Mouse (Mus musculus) CH12.LX (cell line): ENCODE measurements around the gene D17H6S53E. TPM values are rescaled to one million over a fixed set of nuclear protein-coding genes. Genes with fewer than 3 reads are reported as not detected.

ENCODE experiments used
- DNase-seq: peaks from one replicate; pipeline ENCODE4 v3.0.0-alpha.2; 2013; ENCODE audit errors: extremely low read depth
- H3K27ac ChIP-seq: 2 replicates; pipeline ENCODE4 v1.5.1; 2012; ENCODE audit warnings: low read depth, mild to moderate bottlenecking, control low read depth, moderate library complexity; ENCODE audit not compliant: insufficient read depth
- H3K27me3 ChIP-seq: replicated peaks from 2 replicates; pipeline ENCODE3; 2012; ENCODE audit warnings: inconsistent platforms
- H3K36me3 ChIP-seq, 2 experiments: replicated peaks in 1 of 2; 2 replicates each; pipeline versions ENCODE3 to v1.6.1; 2012; ENCODE audit warnings: inconsistent platforms in 1 of 2, low read length in 1 of 2, mild to moderate bottlenecking in 1 of 2, mixed read lengths in 1 of 2, moderate library complexity in 1 of 2; ENCODE audit not compliant: control insufficient read depth in 1 of 2, insufficient read depth in 1 of 2
- H3K4me1 ChIP-seq, 2 experiments: 2 replicates each; pipeline ENCODE4 v1.6.1; 2012; ENCODE audit warnings: inconsistent platforms in 1 of 2, moderate library complexity in 1 of 2; ENCODE audit not compliant: insufficient read depth in 2 of 2, control insufficient read depth in 1 of 2
- H3K4me2 ChIP-seq: 2 replicates; pipeline ENCODE4 v1.6.1; 2012; ENCODE audit warnings: low read depth, mild to moderate bottlenecking, control low read depth; ENCODE audit not compliant: poor library complexity, insufficient read depth, severe bottlenecking
- H3K4me3 ChIP-seq, 3 experiments: fragments of 150-350 bp in 1 of 3; sonication (generic) in 1 of 3; replicated peaks in 1 of 3; 2 replicates each; pipeline versions ENCODE3 to v1.5.1; 2011 to 2012; ENCODE audit warnings: low read depth in 2 of 3, low read length in 2 of 3, mild to moderate bottlenecking in 2 of 3, moderate library complexity in 2 of 3, control low read depth in 1 of 3, improper control_type of control experiment in 1 of 3, inconsistent platforms in 1 of 3, mixed read lengths in 1 of 3; ENCODE audit not compliant: poor library complexity in 1 of 3
- H3K79me2 ChIP-seq: replicated peaks from 2 replicates; pipeline ENCODE4 v1.6.1; 2012; ENCODE audit warnings: mild to moderate bottlenecking, moderate library complexity; ENCODE audit not compliant: control insufficient read depth, poor library complexity, insufficient read depth, severe bottlenecking; ENCODE audit errors: extremely low read depth
- H3K9ac ChIP-seq: 2 replicates; pipeline ENCODE4 v1.6.1; 2012; ENCODE audit warnings: low read depth, mild to moderate bottlenecking, control low read depth, moderate library complexity; ENCODE audit not compliant: insufficient read depth
- H3K9me3 ChIP-seq: replicated peaks from 2 replicates; pipeline ENCODE3; 2012; ENCODE audit warnings: low read length, inconsistent platforms, mixed read lengths
- BHLHE40 ChIP-seq: IDR thresholded peaks from 2 replicates; pipeline ENCODE4 v1.6.1; 2011; ENCODE audit warnings: mild to moderate bottlenecking, low read depth, low read length, improper control_type of control experiment
- CHD2 ChIP-seq: IDR thresholded peaks from 2 replicates; pipeline ENCODE4 v1.6.1; 2011; ENCODE audit warnings: low read length, improper control_type of control experiment
- ETS1 ChIP-seq: conservative IDR thresholded peaks from 2 replicates; pipeline ENCODE4 v1.6.1; 2012; ENCODE audit warnings: low read depth, mild to moderate bottlenecking, inconsistent platforms, low read length, improper control_type of control experiment, moderate library complexity
- GABPA ChIP-seq: IDR thresholded peaks from 2 replicates; pipeline ENCODE4 v1.6.1; 2012; ENCODE audit warnings: low read depth, low read length, improper control_type of control experiment, inconsistent platforms; ENCODE audit not compliant: insufficient replicate concordance
- JUN ChIP-seq: IDR thresholded peaks from 2 replicates; pipeline ENCODE4 v1.6.1; 2011; ENCODE audit warnings: low read depth, mild to moderate bottlenecking, low read length, improper control_type of control experiment, moderate library complexity; ENCODE audit not compliant: insufficient read depth
- JUND ChIP-seq: conservative IDR thresholded peaks from 2 replicates; pipeline ENCODE4 v1.6.1; 2011; ENCODE audit warnings: low read depth, low read length, improper control_type of control experiment
- KAT2A ChIP-seq: IDR thresholded peaks from 2 replicates; pipeline ENCODE4 v1.6.1; 2012; ENCODE audit warnings: low read length, improper control_type of control experiment, inconsistent platforms; ENCODE audit not compliant: insufficient replicate concordance
- MAFK ChIP-seq: IDR thresholded peaks from 2 replicates; pipeline ENCODE4 v1.6.1; 2011; ENCODE audit warnings: low read length, improper control_type of control experiment; ENCODE audit not compliant: insufficient replicate concordance
- MAX ChIP-seq: IDR thresholded peaks from 2 replicates; pipeline ENCODE4 v1.6.1; 2011; ENCODE audit warnings: low read length, improper control_type of control experiment
- MAZ ChIP-seq: IDR thresholded peaks from 2 replicates; pipeline ENCODE4 v1.6.1; 2012; ENCODE audit warnings: low read depth, mild to moderate bottlenecking, inconsistent platforms, low read length, improper control_type of control experiment, moderate library complexity
- MEF2A ChIP-seq: IDR thresholded peaks from 2 replicates; pipeline ENCODE4 v1.6.1; 2014; ENCODE audit warnings: low read depth, mild to moderate bottlenecking, inconsistent platforms, low read length, improper control_type of control experiment, borderline replicate concordance
- MXI1 ChIP-seq: IDR thresholded peaks from 2 replicates; pipeline ENCODE4 v1.6.1; 2011; ENCODE audit warnings: mild to moderate bottlenecking, low read depth, low read length, improper control_type of control experiment
- RAD21 ChIP-seq: IDR thresholded peaks from 2 replicates; pipeline ENCODE4 v1.6.1; 2011; ENCODE audit warnings: low read depth, mild to moderate bottlenecking, low read length, improper control_type of control experiment, moderate library complexity
- TBP ChIP-seq: conservative IDR thresholded peaks from 2 replicates; pipeline ENCODE4 v1.6.1; 2011; ENCODE audit warnings: low read depth, low read length, improper control_type of control experiment
- USF2 ChIP-seq: conservative IDR thresholded peaks from 2 replicates; pipeline ENCODE4 v1.6.1; 2011; ENCODE audit warnings: low read depth, low read length, improper control_type of control experiment
- ZC3H11A ChIP-seq: IDR thresholded peaks from 2 replicates; pipeline ENCODE4 v1.6.1; 2012; ENCODE audit warnings: low read depth, mild to moderate bottlenecking, inconsistent platforms, low read length, improper control_type of control experiment
- ZKSCAN1 ChIP-seq: IDR thresholded peaks from 2 replicates; pipeline ENCODE4 v1.6.1; 2012; ENCODE audit warnings: low read depth, inconsistent platforms, low read length, improper control_type of control experiment, borderline replicate concordance
- ZNF384 ChIP-seq: IDR thresholded peaks from 2 replicates; pipeline ENCODE4 v1.6.1; 2012; ENCODE audit warnings: low read depth, low read length, improper control_type of control experiment, inconsistent platforms
- dilution Hi-C: fragments of 300-500 bp; cut with MboI; formaldehyde crosslinking; loops from 2 replicates; pipeline ENCODE4 v1.14.3; 2020; ENCODE audit warnings: low sequenced_read_pairs; ENCODE audit not compliant: extremely low pct_unique_long_range_greater_than_20kb, extremely low pct_ligation_motif_present
- in situ Hi-C: fragments of 300-500 bp; cut with MboI; formaldehyde crosslinking; loops from 3 replicates; pipeline ENCODE4 v1.14.3; 2019; ENCODE audit warnings: low sequenced_read_pairs, low pct_ligation_motif_present, low pct_unique_long_range_greater_than_20kb, mixed read lengths
- polyA plus RNA-seq: library from polyadenylated mRNA; unstranded; fragments of >175 nt; gene quantifications from 2 replicates; pipeline ENCODE4 v1.2.1, GENCODE M21; 2012; ENCODE audit warnings: low read depth; ENCODE audit not compliant: insufficient read length
- total RNA-seq, 2 experiments: library from RNA; depleted of rRNA; stranded (reverse); fragments of 300-350 nt in 1 of 2; fragments of >200 nt in 1 of 2; gene quantifications; 2 replicates each; pipeline ENCODE4 v1.2.3; 2012 to 2014

The D17H6S53E gene
- total and polyA plus RNA-seq, 3 experiments = 8.7 to 15.6 (median 11.9) TPM

DNA sequence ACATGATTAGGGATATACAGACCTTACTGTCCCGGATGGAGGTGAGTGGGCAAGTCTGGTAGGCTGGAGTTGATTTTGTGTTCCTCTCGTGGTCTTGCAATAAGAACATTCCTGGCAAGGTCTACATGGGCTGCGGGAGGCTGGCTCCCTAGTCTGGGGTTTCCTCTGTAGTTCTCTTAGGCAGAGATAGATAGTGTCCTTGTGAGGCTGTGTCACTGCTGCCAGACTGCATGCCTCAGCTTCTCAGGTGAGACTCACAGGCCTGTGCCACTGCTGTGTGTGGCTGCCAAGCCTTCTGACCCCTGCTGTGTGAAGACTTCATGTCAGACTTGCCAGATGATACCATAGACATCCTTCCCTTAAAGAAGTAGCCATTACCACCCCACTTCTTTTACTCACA lies 13.1 kb downstream of the D17H6S53E start:
- Histone ChIP-seq H3K27ac (no peak overlapping the region), H3K4me3 (no peak overlapping the region), H3K4me1 (peaks cover 0 to 15% of the 10 kb centered on the region in 2 experiments; a peak in 3 of 4 replicates), H3K9me3 (peaks cover 7% of the 10 kb centered on the region), H3K79me2 (peaks cover 47% of the 10 kb centered on the region), H3K36me3 (peaks cover 57 to 70% of the 10 kb centered on the region in 2 experiments), H3K4me2 (no peak overlapping the region), H3K27me3 (no peaks in the 10 kb centered on the region), H3K9ac (no peak overlapping the region)
- dilution Hi-C loops = no loop called here
- in situ Hi-C loops = no loop called here
- DNase-seq = no peak
- TF ChIP-seq USF2 = no peak
- no peak for TF ChIP-seq BHLHE40
- no peak for TF ChIP-seq CHD2
- no peak for TF ChIP-seq MAZ
- no peak for TF ChIP-seq KAT2A
- TF ChIP-seq ETS1 = no peak
- no peak for TF ChIP-seq TBP
- TF ChIP-seq ZKSCAN1 = no peak
- no peak for TF ChIP-seq MEF2A
- no peak for TF ChIP-seq MAFK
- no peak for TF ChIP-seq MAX
- no peak for TF ChIP-seq JUND
- no peak for TF ChIP-seq RAD21
- TF ChIP-seq GABPA = no peak
- TF ChIP-seq JUN = no peak
- no peak for TF ChIP-seq ZNF384
- TF ChIP-seq ZC3H11A = no peak

DNA sequence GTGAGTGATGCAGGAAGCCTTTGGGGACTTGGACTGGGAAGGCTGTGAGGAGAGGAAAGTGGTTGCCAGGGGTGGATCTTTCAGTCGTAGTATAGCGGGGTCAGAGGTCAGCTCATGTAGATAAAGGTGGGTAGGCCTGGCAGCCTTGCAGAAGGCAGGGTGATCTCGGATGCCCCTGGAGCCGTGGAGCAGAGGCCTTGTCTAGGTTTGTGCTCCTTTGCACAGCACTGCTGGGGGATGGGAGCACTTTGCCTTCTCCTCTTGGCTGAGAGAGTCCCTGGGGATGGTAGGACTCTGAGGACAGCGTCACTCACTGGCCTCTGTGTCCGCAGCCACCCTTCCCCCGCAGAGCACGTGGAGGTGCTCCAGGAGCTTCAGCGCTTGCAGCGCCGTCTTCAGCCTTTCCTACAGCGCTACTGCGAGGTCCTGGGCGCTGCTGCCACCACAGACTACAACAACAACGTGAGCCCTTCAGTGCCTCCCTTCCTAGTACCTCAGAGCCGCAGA lies 14.4 kb downstream of the D17H6S53E start:
- H3K4me3 ChIP-seq = no peak overlapping the region
- no peak overlapping the region for H3K9ac ChIP-seq
- TF ChIP-seq ETS1 = no peak
- no peak for TF ChIP-seq GABPA
- TF ChIP-seq MXI1 = no peak
- TF ChIP-seq, all 38 proteins: peak for 0
- H3K27me3 ChIP-seq = no peaks in the 10 kb centered on the region
- H3K9me3 ChIP-seq = peaks cover 7% of the 10 kb centered on the region
- peaks cover 0 to 15% of the 10 kb centered on the region in 2 experiments; a peak in 3 of 4 replicates for H3K4me1 ChIP-seq
- H3K27ac ChIP-seq = no peak overlapping the region
- peaks cover 45% of the 10 kb centered on the region for H3K79me2 ChIP-seq
- dilution Hi-C loops = no loop called here
- in situ Hi-C loops = no loop called here
- no peak for DNase-seq
- H3K36me3 ChIP-seq = peaks cover 70 to 83% of the 10 kb centered on the region in 2 experiments
- H3K4me2 ChIP-seq = no peak overlapping the region
